Mouse (Mus musculus) neural tube, embryonic 15.5 days (tissue): ENCODE measurements around the gene Dapp1. TPM values are rescaled to one million over a fixed set of nuclear protein-coding genes. Genes with fewer than 3 reads are reported as not detected.

Source experiments
- ATAC-seq: fragments of 200-750 bp; cut with Nextera tagmentation; 2 replicates; pipeline ENCODE4 v1.8.0; 2017; ENCODE audit warnings: mild to moderate bottlenecking, moderate TSS enrichment, moderate library complexity; ENCODE audit not compliant: low FRiP score
- H3K27ac ChIP-seq: fragments of 300-500 bp; sonication (generic); replicated peaks from 2 replicates; pipeline ENCODE4 v1.5.1; 2015; ENCODE audit warnings: mild to moderate bottlenecking, inconsistent platforms
- H3K27me3 ChIP-seq: fragments of 300-500 bp; sonication (generic); replicated peaks from 2 replicates; pipeline ENCODE4 v1.6.1; 2015; ENCODE audit warnings: inconsistent platforms
- H3K36me3 ChIP-seq: fragments of 300-500 bp; sonication (generic); 2 replicates; pipeline ENCODE4 v1.6.1; 2015; ENCODE audit warnings: inconsistent platforms
- H3K4me1 ChIP-seq: fragments of 300-500 bp; sonication (generic); 2 replicates; pipeline ENCODE4 v1.6.1; 2015; ENCODE audit warnings: inconsistent platforms
- H3K4me2 ChIP-seq: fragments of 300-500 bp; sonication (generic); 2 replicates; pipeline ENCODE4 v1.6.1; 2015; ENCODE audit warnings: inconsistent platforms, mild to moderate bottlenecking, moderate library complexity
- H3K4me3 ChIP-seq: fragments of 300-500 bp; sonication (generic); replicated peaks from 2 replicates; pipeline ENCODE4 v1.5.1; 2015; ENCODE audit warnings: mild to moderate bottlenecking, inconsistent platforms
- H3K9ac ChIP-seq: fragments of 300-500 bp; sonication (generic); replicated peaks from 2 replicates; pipeline ENCODE4 v1.6.1; 2015; ENCODE audit warnings: mild to moderate bottlenecking, inconsistent platforms
- H3K9me3 ChIP-seq: fragments of 300-500 bp; sonication (generic); replicated peaks from 2 replicates; pipeline ENCODE4 v1.6.1; 2016; ENCODE audit warnings: inconsistent platforms
- WGBS: fragments of 180-500 bp; shearing (Covaris S2); methylation state at CpG from one replicate; pipeline ENCODE4 v1.1.7; 2015; ENCODE audit warnings: mixed read lengths; 5-methylcytosine and 5-hydroxymethylcytosine counted together
- polyA plus RNA-seq: library from polyadenylated mRNA; unstranded; fragments of >200 nt; fragmentation: Nextera tagmentation; extraction: Ambion mirVana; gene quantifications from 2 replicates; pipeline ENCODE4 v1.2.1, GENCODE M21; 2015

Gene Dapp1
- polyA plus RNA-seq, 1 experiment from 2014 or later: 1.5 TPM

GRCm38 (mm10) chr3:138003264-138003663 lies 21.9 kb upstream of the Dapp1 start:
- H3K9ac ChIP-seq: no peak overlapping the region
- no peaks in the 10 kb centered on the region for H3K4me1 ChIP-seq
- no peaks in the 10 kb centered on the region for H3K36me3 ChIP-seq
- no peak overlapping the region for H3K27ac ChIP-seq
- H3K4me3 ChIP-seq: no peak overlapping the region
- WGBS: 86% methylated on average over 7 of the region's 7 CpGs
- no peak for ATAC-seq
- H3K9me3 ChIP-seq: no peaks in the 10 kb centered on the region
- H3K27me3 ChIP-seq: no peaks in the 10 kb centered on the region
- no peak overlapping the region for H3K4me2 ChIP-seq

GRCm38 (mm10) chr3:138002545-138002944 lies 21.2 kb upstream of the Dapp1 start:
- Histone ChIP-seq H3K4me1 (no peaks in the 10 kb centered on the region), H3K27me3 (no peaks in the 10 kb centered on the region), H3K4me3 (no peak overlapping the region), H3K27ac (no peak overlapping the region), H3K36me3 (no peaks in the 10 kb centered on the region), H3K9me3 (no peaks in the 10 kb centered on the region), H3K4me2 (no peak overlapping the region), H3K9ac (no peak overlapping the region)
- 90% methylated on average over 6 of the region's 6 CpGs for WGBS
- ATAC-seq: no peak

DNA sequence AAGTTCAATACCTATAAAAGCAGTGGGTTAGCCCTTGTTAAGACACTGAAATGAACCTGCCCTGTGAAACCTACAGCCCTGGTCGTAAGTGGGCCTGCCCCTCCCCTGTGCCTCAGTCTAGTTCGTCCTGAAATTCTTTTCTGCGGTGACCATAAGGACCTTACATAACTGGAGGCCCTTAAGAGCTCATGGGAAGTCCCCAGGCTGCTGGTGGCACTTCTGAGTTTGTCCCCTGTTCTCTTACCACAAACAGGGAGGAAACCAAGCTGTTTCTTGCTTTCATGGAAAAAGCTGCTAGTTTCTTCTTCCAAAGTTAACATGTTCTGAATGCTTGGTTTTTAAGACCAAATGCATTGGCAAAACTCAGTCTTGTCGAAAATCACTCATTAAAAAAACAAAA lies 20.5 kb upstream of the Dapp1 start:
- H3K9ac ChIP-seq: no peak overlapping the region
- WGBS: 74% methylated on average over 4 of the region's 4 CpGs
- no peak for ATAC-seq
- no peaks in the 10 kb centered on the region for H3K9me3 ChIP-seq
- no peaks in the 10 kb centered on the region for H3K4me1 ChIP-seq
- no peak overlapping the region for H3K27ac ChIP-seq
- H3K4me3 ChIP-seq: no peak overlapping the region
- H3K36me3 ChIP-seq: no peaks in the 10 kb centered on the region
- H3K4me2 ChIP-seq: no peak overlapping the region
- H3K27me3 ChIP-seq: no peaks in the 10 kb centered on the region

DNA sequence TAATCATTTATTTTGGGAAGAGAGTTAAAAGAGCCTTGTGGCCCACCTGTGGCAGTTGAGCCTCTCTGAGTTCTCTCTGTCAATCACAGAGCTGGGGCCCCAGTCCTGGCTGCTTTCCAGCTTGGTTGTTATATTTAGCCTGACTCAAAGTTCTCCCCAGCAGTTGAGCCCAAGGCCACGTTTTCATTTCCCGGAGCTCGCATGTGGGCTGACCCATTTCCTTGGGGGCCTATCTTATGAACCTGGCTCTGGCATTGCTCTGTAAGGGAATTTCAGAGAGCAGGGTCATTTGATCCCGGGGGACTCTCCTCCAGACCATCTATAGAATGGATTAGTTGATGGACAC lies 19.4 kb upstream of the Dapp1 start:
- no peak for ATAC-seq
- H3K27ac ChIP-seq: no peak overlapping the region
- no peaks in the 10 kb centered on the region for H3K4me1 ChIP-seq
- no peaks in the 10 kb centered on the region for H3K27me3 ChIP-seq
- H3K4me3 ChIP-seq: no peak overlapping the region
- no peak overlapping the region for H3K4me2 ChIP-seq
- no peak overlapping the region for H3K9ac ChIP-seq
- no peaks in the 10 kb centered on the region for H3K9me3 ChIP-seq
- 84% methylated on average over 4 of the region's 4 CpGs for WGBS
- H3K36me3 ChIP-seq: no peaks in the 10 kb centered on the region

DNA sequence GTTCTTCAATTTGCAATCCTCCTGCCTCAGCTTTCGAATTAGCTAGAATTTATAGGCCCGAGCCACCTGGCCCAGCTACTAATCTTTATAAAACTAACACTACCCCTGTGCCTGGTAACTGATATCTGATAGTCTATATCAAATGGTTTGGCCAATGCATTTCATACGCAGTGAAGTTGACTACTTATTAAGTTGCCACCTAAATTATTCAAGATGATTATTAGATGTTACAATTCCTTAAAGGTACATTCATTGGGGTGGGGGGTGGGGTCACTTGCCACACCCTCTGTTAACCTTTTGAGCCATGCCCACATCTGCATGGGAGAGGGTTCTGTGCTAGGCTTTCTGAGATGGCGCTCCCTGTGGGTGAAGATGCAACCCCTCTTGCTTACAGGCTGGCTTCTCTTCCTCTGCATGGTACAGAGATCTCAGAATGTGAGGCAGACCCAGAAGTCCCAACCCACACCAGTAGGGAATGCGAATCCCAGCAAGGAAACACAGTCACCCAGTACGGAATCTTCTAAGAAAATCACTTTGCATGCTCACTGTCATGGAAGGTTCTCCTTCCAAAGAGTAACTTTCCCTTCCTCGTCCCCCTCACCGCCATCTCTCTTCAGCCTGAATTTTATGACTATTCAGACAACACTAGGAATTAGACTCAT lies 18.8 kb upstream of the Dapp1 start:
- no peaks in the 10 kb centered on the region for H3K27me3 ChIP-seq
- H3K9ac ChIP-seq: no peak overlapping the region
- H3K4me2 ChIP-seq: no peak overlapping the region
- no peak overlapping the region for H3K27ac ChIP-seq
- no peak overlapping the region for H3K4me3 ChIP-seq
- no peaks in the 10 kb centered on the region for H3K4me1 ChIP-seq
- no peaks in the 10 kb centered on the region for H3K9me3 ChIP-seq
- no peaks in the 10 kb centered on the region for H3K36me3 ChIP-seq
- ATAC-seq: no peak
- WGBS: 96% methylated on average over 8 of the region's 8 CpGs

DNA sequence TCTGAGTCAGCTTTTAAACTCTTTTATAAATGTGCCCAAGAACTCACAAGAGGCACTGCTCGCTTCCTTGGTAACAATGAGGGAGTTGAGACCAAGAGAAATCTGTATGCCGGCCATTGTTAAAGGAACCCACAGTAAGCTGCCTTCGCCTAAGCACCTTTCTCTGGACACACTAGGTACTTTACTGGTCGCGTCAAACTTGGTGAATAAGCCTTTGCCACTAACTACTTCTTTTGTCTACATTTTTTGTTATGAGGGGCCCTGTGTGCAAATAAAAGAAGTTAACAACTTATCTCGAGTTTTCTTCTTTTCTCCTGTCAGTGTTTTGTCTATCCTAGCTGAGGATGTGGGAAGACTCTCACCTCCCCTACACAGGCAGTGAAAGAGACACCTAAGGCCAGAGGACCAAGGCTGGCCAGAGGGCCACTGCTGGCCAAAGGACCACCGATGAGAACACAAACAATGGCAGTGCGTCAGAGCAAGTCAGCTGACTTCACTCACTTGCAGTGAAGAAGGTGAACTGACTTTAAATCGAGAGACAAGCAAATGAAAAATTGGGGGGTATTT lies 18.0 kb upstream of the Dapp1 start:
- Histone ChIP-seq H3K9ac (no peak overlapping the region), H3K4me1 (no peaks in the 10 kb centered on the region), H3K27ac (no peak overlapping the region), H3K4me3 (no peak overlapping the region), H3K9me3 (no peaks in the 10 kb centered on the region), H3K27me3 (no peaks in the 10 kb centered on the region), H3K4me2 (no peak overlapping the region), H3K36me3 (no peaks in the 10 kb centered on the region)
- 51% methylated on average over 9 of the region's 9 CpGs for WGBS
- ATAC-seq: no peak

- no peak overlapping the region for H3K4me3 ChIP-seq
- WGBS: 62% methylated on average over 14 of the region's 14 CpGs
- H3K9me3 ChIP-seq: no peaks in the 10 kb centered on the region
- H3K27me3 ChIP-seq: no peaks in the 10 kb centered on the region
- no peaks in the 10 kb centered on the region for H3K36me3 ChIP-seq
- H3K27ac ChIP-seq: no peak overlapping the region
- no peak for ATAC-seq
- no peak overlapping the region for H3K4me2 ChIP-seq
- no peak overlapping the region for H3K9ac ChIP-seq
- no peaks in the 10 kb centered on the region for H3K4me1 ChIP-seq
Observed at GRCm38 (mm10) chr3:137998491-137999223, 17.3 kb upstream of the Dapp1 start.

DNA sequence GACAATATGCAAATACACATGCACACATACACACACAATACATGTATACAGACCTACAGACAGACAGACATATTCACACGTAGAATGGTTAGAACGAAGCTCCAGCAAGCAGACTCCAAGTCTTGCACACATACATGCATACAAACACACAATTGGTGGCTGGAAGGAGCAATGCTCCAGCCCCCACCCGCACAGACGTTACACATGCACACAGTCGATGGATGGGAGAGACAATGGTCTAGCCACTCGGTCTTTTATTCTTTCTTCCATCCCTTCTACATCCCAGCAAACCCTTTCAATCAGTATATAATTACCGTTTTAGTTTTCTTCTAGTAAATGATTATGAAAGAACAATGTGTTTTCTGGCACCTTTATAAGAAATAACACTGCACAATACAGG lies 14.1 kb upstream of the Dapp1 start:
- Histone ChIP-seq H3K36me3 (no peaks in the 10 kb centered on the region), H3K27ac (no peak overlapping the region), H3K27me3 (no peaks in the 10 kb centered on the region), H3K4me3 (no peak overlapping the region), H3K4me2 (no peak overlapping the region), H3K9ac (no peak overlapping the region), H3K9me3 (no peaks in the 10 kb centered on the region), H3K4me1 (no peaks in the 10 kb centered on the region)
- no peak for ATAC-seq
- WGBS: 75% methylated on average over 7 of the region's 7 CpGs

- WGBS: 87% methylated on average over 2 of the region's 2 CpGs
- ATAC-seq: no peak
Observed at GRCm38 (mm10) chr3:137994196-137994595, 12.9 kb upstream of the Dapp1 start.

GRCm38 (mm10) chr3:137992366-137992765 lies 11.0 kb upstream of the Dapp1 start:
- Histone ChIP-seq H3K4me1 (no peaks in the 10 kb centered on the region), H3K27me3 (no peaks in the 10 kb centered on the region), H3K4me2 (no peak overlapping the region), H3K27ac (no peak overlapping the region), H3K36me3 (no peaks in the 10 kb centered on the region), H3K9ac (no peak overlapping the region), H3K4me3 (no peak overlapping the region), H3K9me3 (no peaks in the 10 kb centered on the region)
- 80% methylated on average over 5 of the region's 5 CpGs for WGBS
- no peak for ATAC-seq

More at GRCm38 (mm10) chr3:137994196-137994595, 12.9 kb upstream of the Dapp1 start:
- Histone ChIP-seq H3K9ac (no peak overlapping the region), H3K4me2 (no peak overlapping the region), H3K27me3 (no peaks in the 10 kb centered on the region), H3K4me3 (no peak overlapping the region), H3K27ac (no peak overlapping the region), H3K9me3 (no peaks in the 10 kb centered on the region), H3K4me1 (no peaks in the 10 kb centered on the region), H3K36me3 (no peaks in the 10 kb centered on the region)

DNA sequence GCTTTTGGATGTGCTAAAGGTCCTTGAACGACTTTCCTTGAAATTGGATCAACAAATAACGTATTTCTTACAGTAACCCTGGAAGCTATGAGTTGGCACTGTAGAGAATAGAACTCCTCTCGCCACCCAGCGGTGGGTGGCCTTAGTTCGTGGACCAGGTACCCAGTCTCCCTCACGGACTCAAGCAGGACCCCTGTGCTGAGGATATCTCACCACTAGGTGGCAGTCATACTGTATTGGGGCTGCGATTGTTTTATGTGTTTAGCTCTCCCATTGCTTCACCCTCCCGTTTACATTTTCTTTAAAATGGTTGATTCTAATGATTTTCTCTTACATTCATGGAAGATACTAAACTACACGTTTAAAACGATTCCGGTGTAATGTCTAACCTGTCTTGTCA lies 9.8 kb upstream of the Dapp1 start:
- H3K4me3 ChIP-seq: no peak overlapping the region
- H3K27me3 ChIP-seq: no peaks in the 10 kb centered on the region
- 14% methylated on average over 11 of the region's 11 CpGs for WGBS
- H3K4me1 ChIP-seq: no peaks in the 10 kb centered on the region
- no peak overlapping the region for H3K4me2 ChIP-seq
- H3K9me3 ChIP-seq: no peaks in the 10 kb centered on the region
- ATAC-seq: no peak
- no peak overlapping the region for H3K9ac ChIP-seq
- H3K27ac ChIP-seq: no peak overlapping the region
- H3K36me3 ChIP-seq: no peaks in the 10 kb centered on the region

- Histone ChIP-seq H3K9me3 (no peaks in the 10 kb centered on the region), H3K4me3 (no peak overlapping the region), H3K27me3 (no peaks in the 10 kb centered on the region), H3K9ac (no peak overlapping the region), H3K4me2 (no peak overlapping the region), H3K27ac (no peak overlapping the region), H3K36me3 (no peaks in the 10 kb centered on the region), H3K4me1 (no peaks in the 10 kb centered on the region)
- 97% methylated on average over 9 of the region's 9 CpGs for WGBS
- ATAC-seq: no peak
Observed at GRCm38 (mm10) chr3:137989405-137989804, 8.1 kb upstream of the Dapp1 start.
